Mouse (Mus musculus) neural tube, embryonic 12.5 days (tissue): ENCODE data around the gene Usp4. TPM values are rescaled to one million over a fixed set of nuclear protein-coding genes. Genes with fewer than 3 reads are reported as not detected.

Experiments used
- ATAC-seq: fragments of 200-750 bp; cut with Nextera tagmentation; 2 replicates; pipeline ENCODE4 v1.8.0; 2017; ENCODE audit warnings: low read depth, mild to moderate bottlenecking, moderate TSS enrichment, moderate library complexity; ENCODE audit not compliant: low FRiP score
- H3K27ac ChIP-seq: fragments of 300-500 bp; sonication (generic); 2 replicates; pipeline ENCODE4 v1.5.1; 2016
- H3K27me3 ChIP-seq: fragments of 300-500 bp; sonication (generic); replicated peaks from 2 replicates; pipeline ENCODE4 v1.6.1; 2016; ENCODE audit warnings: mild to moderate bottlenecking
- H3K36me3 ChIP-seq: fragments of 300-500 bp; sonication (generic); 2 replicates; pipeline ENCODE4 v1.6.1; 2016; ENCODE audit warnings: mild to moderate bottlenecking
- H3K4me1 ChIP-seq: fragments of 300-500 bp; sonication (generic); 2 replicates; pipeline ENCODE4 v1.6.1; 2016
- H3K4me2 ChIP-seq: fragments of 300-500 bp; sonication (generic); replicated peaks from 2 replicates; pipeline ENCODE4 v1.6.1; 2016; ENCODE audit warnings: mild to moderate bottlenecking
- H3K4me3 ChIP-seq: fragments of 300-500 bp; sonication (generic); 2 replicates; pipeline ENCODE4 v1.5.1; 2016
- H3K9ac ChIP-seq: fragments of 300-500 bp; sonication (generic); 2 replicates; pipeline ENCODE4 v1.6.1; 2016; ENCODE audit warnings: mild to moderate bottlenecking
- H3K9me3 ChIP-seq: fragments of 300-500 bp; sonication (generic); 2 replicates; pipeline ENCODE4 v1.6.1; 2016; ENCODE audit warnings: mild to moderate bottlenecking
- WGBS: fragments of 180-500 bp; shearing (Covaris S2); methylation state at CpG from one replicate; pipeline ENCODE4 v1.1.7; 2016; 5-methylcytosine and 5-hydroxymethylcytosine counted together
- polyA plus RNA-seq: library from polyadenylated mRNA; unstranded; fragments of >200 nt; fragmentation: Nextera tagmentation; extraction: Ambion mirVana; gene quantifications from 2 replicates; pipeline ENCODE4 v1.2.1, GENCODE M21; 2016

Usp4 gene
- polyA plus RNA-seq, 1 experiment from 2014 or later: 138 TPM

- Histone ChIP-seq H3K27ac (no peak overlapping the region), H3K9ac (no peak overlapping the region), H3K9me3 (no peaks in the 10 kb centered on the region), H3K4me1 (no peaks in the 10 kb centered on the region), H3K4me3 (no peak overlapping the region), H3K27me3 (no peaks in the 10 kb centered on the region), H3K4me2 (no peak overlapping the region), H3K36me3 (peaks cover 24% of the 10 kb centered on the region)
- 91% methylated on average over 1 of the region's 1 CpGs for WGBS
- no peak for ATAC-seq
Measured at GRCm38 (mm10) chr9:108324784-108325183, 22.9 kb upstream of the Usp4 start.

GRCm38 (mm10) chr9:108325811-108326210 lies 21.8 kb upstream of the Usp4 start:
- no peak overlapping the region for H3K4me2 ChIP-seq
- 93% methylated on average over 2 of the region's 2 CpGs for WGBS
- H3K9ac ChIP-seq: no peak overlapping the region
- no peaks in the 10 kb centered on the region for H3K27me3 ChIP-seq
- H3K4me1 ChIP-seq: no peaks in the 10 kb centered on the region
- H3K4me3 ChIP-seq: no peak overlapping the region
- no peak overlapping the region for H3K27ac ChIP-seq
- peaks cover 31% of the 10 kb centered on the region for H3K36me3 ChIP-seq
- no peak for ATAC-seq
- no peaks in the 10 kb centered on the region for H3K9me3 ChIP-seq

GRCm38 (mm10) chr9:108337848-108338550 lies 9.7 kb upstream of the Usp4 start:
- ATAC-seq: no peak
- Histone ChIP-seq H3K4me3 (no peak overlapping the region), H3K4me2 (peak overlapping the region; percentile 64), H3K4me1 (peaks cover 17% of the 10 kb centered on the region), H3K27ac (0 out of 2 replicates have a peak overlapping the region, but pooled peaks have one; percentile 1), H3K27me3 (no peaks in the 10 kb centered on the region), H3K36me3 (peaks cover 26% of the 10 kb centered on the region), H3K9me3 (no peaks in the 10 kb centered on the region), H3K9ac (no peak overlapping the region)
- 76% methylated on average over 10 of the region's 10 CpGs for WGBS

- 0 out of 2 replicates have a peak, but pooled peaks have one; percentile 3 for ATAC-seq
- Histone ChIP-seq H3K4me3 (peak overlapping the region; percentile 82; the same call in 1 of the 2 replicates), H3K9me3 (no peaks in the 10 kb centered on the region), H3K4me2 (peak overlapping the region; percentile 64), H3K36me3 (peaks cover 23% of the 10 kb centered on the region), H3K27me3 (no peaks in the 10 kb centered on the region), H3K9ac (peak overlapping the region; percentile 90), H3K4me1 (peaks cover 17% of the 10 kb centered on the region), H3K27ac (peak overlapping the region; percentile 85; the same call in 1 of the 2 replicates)
- WGBS: 33% methylated on average over 6 of the region's 6 CpGs
Measured at GRCm38 (mm10) chr9:108338551-108338885, 9.1 kb upstream of the Usp4 start.

DNA sequence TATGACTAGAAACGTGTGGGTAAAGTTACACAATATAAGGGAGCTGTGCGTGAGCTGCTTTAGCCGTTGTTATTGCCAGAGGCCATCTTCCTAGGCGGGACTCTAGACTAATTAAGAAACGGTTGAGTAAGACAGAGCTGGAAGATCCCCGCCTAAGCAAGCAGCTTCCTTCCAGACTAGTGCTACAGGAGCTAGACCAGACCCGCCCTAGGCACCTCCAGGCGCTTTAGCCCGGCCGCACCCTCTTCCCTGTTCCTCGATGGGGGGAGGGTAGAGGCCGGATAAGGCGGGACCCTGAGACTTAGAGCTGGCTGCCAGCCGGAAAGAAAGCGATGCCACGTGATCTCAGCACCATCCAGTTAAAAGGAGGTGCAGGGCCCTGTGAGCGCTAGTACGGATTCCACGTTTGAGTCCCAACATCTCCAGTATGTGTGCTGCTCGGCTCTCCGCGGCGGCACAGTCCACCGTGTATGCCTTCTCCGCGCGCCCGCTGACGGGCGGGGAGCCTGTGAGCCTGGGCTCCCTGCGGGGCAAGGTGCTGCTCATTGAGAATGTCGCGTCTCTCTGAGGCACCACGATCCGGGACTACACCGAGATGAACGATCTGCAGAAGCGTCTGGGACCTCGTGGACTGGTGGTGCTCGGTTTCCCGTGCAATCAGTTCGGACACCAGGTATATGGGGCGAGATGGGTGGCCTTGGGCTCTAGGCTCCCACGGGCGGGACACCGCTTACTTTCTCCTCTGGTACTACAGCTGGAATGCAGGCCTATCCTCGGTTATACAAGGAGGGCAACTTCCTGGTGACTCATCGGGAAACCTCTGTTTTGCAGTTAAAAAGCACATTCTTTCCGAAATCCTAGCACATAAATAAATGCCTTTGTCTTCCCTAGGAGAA lies 8.5 kb upstream of the Usp4 start, which contains the start of gene Gpx1:
Gene Gpx1, plus strand, starts transcription at position 18 of the 896 bp plus-strand sequence.
- peak within 1 kb of the TSS; percentile 90 for H3K9ac ChIP-seq
- H3K4me2 ChIP-seq: peak within 1 kb of the TSS; percentile 64
- WGBS: under 1% methylated on average over 49 of the region's 49 CpGs
- H3K36me3 ChIP-seq: peaks cover 16% of the 10 kb centered on the region
- H3K9me3 ChIP-seq: no peaks in the 10 kb centered on the region
- peak within 1 kb of the TSS; percentile 85 for H3K27ac ChIP-seq
- peak within 1 kb of the TSS; percentile 82 for H3K4me3 ChIP-seq
- no peaks in the 10 kb centered on the region for H3K27me3 ChIP-seq
- H3K4me1 ChIP-seq: peaks cover 17% of the 10 kb centered on the region
- ATAC-seq: peak; percentile 98

DNA sequence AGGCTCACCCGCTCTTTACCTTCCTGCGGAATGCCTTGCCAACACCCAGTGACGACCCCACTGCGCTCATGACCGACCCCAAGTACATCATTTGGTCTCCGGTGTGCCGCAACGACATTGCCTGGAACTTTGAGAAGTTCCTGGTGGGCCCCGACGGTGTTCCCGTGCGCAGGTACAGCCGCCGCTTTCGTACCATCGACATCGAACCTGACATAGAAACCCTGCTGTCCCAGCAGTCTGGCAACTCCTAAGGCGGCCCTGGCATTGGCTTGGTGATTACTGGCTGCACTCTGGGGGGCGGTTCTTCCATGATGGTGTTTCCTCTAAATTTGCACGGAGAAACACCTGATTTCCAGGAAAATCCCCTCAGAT lies 7.8 kb upstream of the Usp4 start:
- H3K9ac ChIP-seq: peak overlapping the region; percentile 90
- H3K4me3 ChIP-seq: peak overlapping the region; percentile 82
- H3K9me3 ChIP-seq: no peaks in the 10 kb centered on the region
- peaks cover 17% of the 10 kb centered on the region for H3K4me1 ChIP-seq
- no peak for ATAC-seq
- no peaks in the 10 kb centered on the region for H3K27me3 ChIP-seq
- no peak overlapping the region for H3K27ac ChIP-seq
- peaks cover 9% of the 10 kb centered on the region for H3K36me3 ChIP-seq
- WGBS: 14% methylated on average over 20 of the region's 20 CpGs
- H3K4me2 ChIP-seq: peak overlapping the region; percentile 64

GRCm38 (mm10) chr9:108340258-108341138 lies 7.2 kb upstream of the Usp4 start:
- peaks cover 3% of the 10 kb centered on the region for H3K36me3 ChIP-seq
- ATAC-seq: no peak
- peak overlapping the region; percentile 82 for H3K4me3 ChIP-seq
- H3K4me2 ChIP-seq: peak overlapping the region; percentile 64
- no peaks in the 10 kb centered on the region for H3K9me3 ChIP-seq
- H3K4me1 ChIP-seq: peaks cover 17% of the 10 kb centered on the region
- no peaks in the 10 kb centered on the region for H3K27me3 ChIP-seq
- no peak overlapping the region for H3K27ac ChIP-seq
- peak overlapping the region; percentile 90 for H3K9ac ChIP-seq
- WGBS: 70% methylated on average over 10 of the region's 10 CpGs

DNA sequence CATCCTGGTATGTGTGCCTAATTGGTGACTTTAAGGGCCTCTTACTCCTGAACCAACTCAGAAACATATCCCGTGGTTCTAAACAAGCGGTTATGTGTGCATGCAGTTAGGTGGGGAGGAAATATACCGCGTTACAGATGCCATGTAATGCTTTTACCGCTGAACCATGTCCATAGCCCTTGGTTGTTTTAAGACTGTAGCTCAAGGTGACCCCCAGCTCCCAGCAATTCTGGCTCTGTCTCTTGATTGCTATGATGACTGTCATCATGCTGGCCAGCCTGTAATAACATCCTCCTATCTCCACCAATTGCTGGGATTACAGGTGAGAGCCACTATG lies 6.5 kb upstream of the Usp4 start:
- H3K4me2 ChIP-seq: 0 out of 2 replicates have a peak overlapping the region, but pooled peaks have one; percentile 64
- H3K27me3 ChIP-seq: no peaks in the 10 kb centered on the region
- no peak overlapping the region for H3K9ac ChIP-seq
- peaks cover 17% of the 10 kb centered on the region for H3K4me1 ChIP-seq
- no peak for ATAC-seq
- WGBS: 92% methylated on average over 5 of the region's 5 CpGs
- no peak overlapping the region for H3K27ac ChIP-seq
- H3K4me3 ChIP-seq: no peak overlapping the region
- H3K9me3 ChIP-seq: no peaks in the 10 kb centered on the region
- H3K36me3 ChIP-seq: peaks cover 2% of the 10 kb centered on the region; the same call in 1 of the 2 replicates

DNA sequence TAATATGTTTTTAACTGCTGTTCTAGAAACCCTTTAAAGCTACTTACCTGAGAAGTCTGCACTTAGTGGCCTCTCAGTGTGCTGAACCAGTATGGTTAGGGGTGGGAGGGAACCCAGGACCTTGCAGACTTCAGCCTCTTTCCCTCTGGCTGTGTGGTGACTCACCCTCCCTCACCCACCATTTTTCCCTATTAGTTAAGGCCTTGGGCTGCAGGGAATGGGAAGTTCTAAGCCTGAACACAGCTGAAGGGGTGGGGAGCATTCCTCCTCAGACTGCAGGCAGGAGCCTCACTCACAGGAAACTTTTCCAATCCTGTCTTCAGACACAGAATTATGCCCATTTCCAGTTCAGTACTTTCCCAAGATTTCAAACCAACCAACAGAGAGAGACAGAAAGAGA lies 5.9 kb upstream of the Usp4 start:
- H3K36me3 ChIP-seq: peaks cover 2% of the 10 kb centered on the region; the same call in 1 of the 2 replicates
- no peak overlapping the region for H3K9ac ChIP-seq
- H3K4me1 ChIP-seq: peaks cover 19% of the 10 kb centered on the region
- no peaks in the 10 kb centered on the region for H3K27me3 ChIP-seq
- no peaks in the 10 kb centered on the region for H3K9me3 ChIP-seq
- ATAC-seq: no peak
- H3K27ac ChIP-seq: no peak overlapping the region
- no peak overlapping the region for H3K4me2 ChIP-seq
- no peak overlapping the region for H3K4me3 ChIP-seq

- no peaks in the 10 kb centered on the region for H3K9me3 ChIP-seq
- H3K9ac ChIP-seq: no peak overlapping the region
- no peak overlapping the region for H3K27ac ChIP-seq
- H3K4me1 ChIP-seq: peaks cover 20% of the 10 kb centered on the region
- peaks cover 2% of the 10 kb centered on the region; the same call in 1 of the 2 replicates for H3K36me3 ChIP-seq
- no peak overlapping the region for H3K4me2 ChIP-seq
- H3K27me3 ChIP-seq: no peaks in the 10 kb centered on the region
- H3K4me3 ChIP-seq: no peak overlapping the region
- no peak for ATAC-seq
- WGBS: 49% methylated on average over 5 of the region's 5 CpGs
Measured at GRCm38 (mm10) chr9:108342301-108342831, 5.3 kb upstream of the Usp4 start.

DNA sequence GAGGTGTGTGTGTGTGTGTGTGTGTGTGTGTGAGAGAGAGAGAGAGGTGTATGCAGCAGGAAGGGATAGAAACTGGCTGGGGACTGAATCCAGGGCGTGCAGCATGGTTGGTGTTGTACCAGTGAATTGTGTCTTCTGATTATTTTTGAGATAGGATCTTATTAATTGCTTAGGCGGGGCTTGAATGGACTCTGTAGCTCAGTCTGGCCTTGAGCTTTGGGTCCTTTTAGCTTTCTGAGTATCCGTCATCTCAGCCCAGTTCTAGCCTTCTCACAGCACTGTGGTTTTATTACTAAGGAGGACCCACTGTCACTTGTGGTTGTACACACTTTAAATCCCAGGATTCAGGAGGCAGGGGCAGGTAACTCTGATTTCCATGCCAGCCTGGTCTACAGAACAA lies 4.3 kb upstream of the Usp4 start:
- Histone ChIP-seq H3K9me3 (no peaks in the 10 kb centered on the region), H3K4me3 (no peak overlapping the region), H3K27me3 (no peaks in the 10 kb centered on the region), H3K36me3 (no peaks in the 10 kb centered on the region), H3K4me2 (no peak overlapping the region), H3K9ac (no peak overlapping the region), H3K4me1 (peaks cover 19% of the 10 kb centered on the region), H3K27ac (no peak overlapping the region)
- 89% methylated on average over 3 of the region's 3 CpGs for WGBS
- ATAC-seq: no peak
